Mouse (Mus musculus) thymus, adult 2 months (tissue): ENCODE data around the gene Chd5. TPM values are rescaled to one million over a fixed set of nuclear protein-coding genes. Genes with fewer than 3 reads are reported as not detected.

Experiments used
- DNase-seq: peaks from one replicate; pipeline ENCODE4 v3.0.0; 2021
- H3K27ac ChIP-seq: fragments of 200-500 bp; 2 replicates; pipeline ENCODE4 v1.5.1; 2012; ENCODE audit warnings: low read length, control low read depth; ENCODE audit not compliant: control insufficient read depth, insufficient read depth
- H3K27me3 ChIP-seq: fragments of 200-500 bp; 2 replicates; pipeline ENCODE4 v1.6.1; 2012; ENCODE audit warnings: mild to moderate bottlenecking, low read length, moderate library complexity, mixed read lengths; ENCODE audit not compliant: control insufficient read depth, insufficient read depth
- H3K36me3 ChIP-seq: fragments of 200-500 bp; 2 replicates; pipeline ENCODE4 v1.6.1; 2012; ENCODE audit warnings: mild to moderate bottlenecking, low read length, moderate library complexity; ENCODE audit not compliant: control insufficient read depth, insufficient read depth
- H3K4me1 ChIP-seq: fragments of 200-500 bp; replicated peaks from 2 replicates; pipeline ENCODE4 v1.6.1; 2012; ENCODE audit warnings: low read length; ENCODE audit not compliant: control insufficient read depth, insufficient read depth
- H3K4me3 ChIP-seq: fragments of 200-500 bp; 2 replicates; pipeline ENCODE4 v1.5.1; 2012; ENCODE audit warnings: mild to moderate bottlenecking, low read length, control low read depth, moderate library complexity; ENCODE audit not compliant: control insufficient read depth, insufficient read depth
- CTCF ChIP-seq: fragments of 200-500 bp; IDR thresholded peaks from 2 replicates; pipeline ENCODE4 v1.5.1; 2012; ENCODE audit warnings: mild to moderate bottlenecking, control low read depth, low read length, moderate library complexity, borderline replicate concordance; ENCODE audit not compliant: control insufficient read depth, poor library complexity, insufficient read depth; ENCODE audit errors: extremely low read depth
- POLR2A ChIP-seq: fragments of 200-500 bp; IDR thresholded peaks from 2 replicates; pipeline ENCODE4 v1.6.1; 2012; ENCODE audit warnings: mild to moderate bottlenecking, low read length, control low read depth, moderate library complexity; ENCODE audit not compliant: control insufficient read depth, poor library complexity, insufficient read depth; ENCODE audit errors: extremely low read depth
- WGBS: fragments of 180-500 bp; shearing (Covaris S2); methylation state at CpG from one replicate; pipeline ENCODE4 v1.1.7; 2018; 5-methylcytosine and 5-hydroxymethylcytosine counted together
- polyA plus RNA-seq: library from polyadenylated mRNA; depleted of rRNA; stranded (reverse); fragments of >200 nt; gene quantifications from 2 replicates; pipeline ENCODE4 v1.2.3, GENCODE M21; 2012

The Chd5 gene
- polyA plus RNA-seq, 1 experiment = 0.16 TPM

DNA sequence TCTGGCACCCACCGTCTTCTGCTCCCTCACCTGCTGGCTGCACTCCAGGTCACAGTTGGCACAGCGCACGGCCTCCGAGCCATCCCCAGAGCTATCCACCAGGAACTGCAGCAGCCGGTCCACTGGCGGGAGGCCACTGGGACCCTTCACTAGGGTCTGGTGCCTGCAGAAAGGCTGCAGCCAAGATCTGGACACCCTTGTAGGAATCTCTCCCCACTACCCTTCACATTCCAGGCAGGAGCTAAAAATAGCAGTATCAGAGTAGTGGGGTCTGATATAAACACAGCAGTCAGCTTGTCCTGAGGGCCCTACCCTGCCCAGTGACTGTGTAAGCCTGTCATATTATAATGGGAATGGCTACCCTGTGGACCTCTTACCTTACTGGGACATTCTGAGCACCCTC lies 20.8 kb upstream of the Chd5 start:
- no peak for TF ChIP-seq POLR2A
- TF ChIP-seq CTCF = no peak
- no peak overlapping the region for H3K27ac ChIP-seq
- no peak overlapping the region for H3K4me3 ChIP-seq
- WGBS = 95% methylated on average over 6 of the region's 6 CpGs
- no peak for DNase-seq
- 0 out of 2 replicates have a peak, but pooled peaks cover 4% of the 10 kb centered on the region for H3K4me1 ChIP-seq
- H3K27me3 ChIP-seq = peaks cover 9% of the 10 kb centered on the region
- H3K36me3 ChIP-seq = no peaks in the 10 kb centered on the region

GRCm38 (mm10) chr4:152318517-152319234 lies 19.8 kb upstream of the Chd5 start, which contains the start of gene Rnf207:
Gene Rnf207, minus strand, starts transcription at chr4:152318993.
- WGBS = 8% methylated on average over 26 of the region's 26 CpGs
- peaks cover under 1% of the 10 kb centered on the region; the same call in 1 of the 2 replicates for H3K27me3 ChIP-seq
- TF ChIP-seq POLR2A (no peak), CTCF (peak; percentile 50; the same call in 1 of the 2 replicates)
- no peaks in the 10 kb centered on the region for H3K36me3 ChIP-seq
- no peaks in the 10 kb centered on the region for H3K4me1 ChIP-seq
- peak; percentile 61 for DNase-seq
- no peak within 1 kb of the TSS for H3K4me3 ChIP-seq
- no peak within 1 kb of the TSS for H3K27ac ChIP-seq

DNA sequence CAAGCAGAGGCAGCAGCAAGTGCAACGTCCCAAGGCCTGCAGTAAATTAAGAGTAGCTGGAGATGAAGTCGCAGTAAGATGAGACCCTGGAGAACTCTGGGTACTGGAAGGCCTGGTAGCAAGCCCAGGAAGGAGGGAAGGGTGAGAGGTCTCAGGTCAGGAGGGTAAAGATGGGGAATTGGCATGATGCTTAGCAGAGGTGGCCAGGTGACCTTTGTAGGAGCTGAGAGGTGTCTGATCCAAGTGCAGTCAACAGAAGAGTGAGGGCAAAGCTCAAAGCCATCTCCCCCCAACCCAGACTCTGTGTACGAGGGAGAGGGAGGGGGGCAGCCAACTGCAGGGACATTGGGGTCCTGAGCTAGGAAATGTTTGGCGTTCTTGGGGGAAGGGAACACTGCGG lies 17.0 kb upstream of the Chd5 start:
- peaks cover 9% of the 10 kb centered on the region for H3K4me1 ChIP-seq
- WGBS = 84% methylated on average over 5 of the region's 5 CpGs
- TF ChIP-seq POLR2A = no peak
- TF ChIP-seq CTCF = no peak
- H3K27me3 ChIP-seq = no peaks in the 10 kb centered on the region; the same call in 1 of the 2 replicates
- H3K4me3 ChIP-seq = no peak overlapping the region
- DNase-seq = no peak
- H3K27ac ChIP-seq = no peak overlapping the region
- no peaks in the 10 kb centered on the region for H3K36me3 ChIP-seq

DNA sequence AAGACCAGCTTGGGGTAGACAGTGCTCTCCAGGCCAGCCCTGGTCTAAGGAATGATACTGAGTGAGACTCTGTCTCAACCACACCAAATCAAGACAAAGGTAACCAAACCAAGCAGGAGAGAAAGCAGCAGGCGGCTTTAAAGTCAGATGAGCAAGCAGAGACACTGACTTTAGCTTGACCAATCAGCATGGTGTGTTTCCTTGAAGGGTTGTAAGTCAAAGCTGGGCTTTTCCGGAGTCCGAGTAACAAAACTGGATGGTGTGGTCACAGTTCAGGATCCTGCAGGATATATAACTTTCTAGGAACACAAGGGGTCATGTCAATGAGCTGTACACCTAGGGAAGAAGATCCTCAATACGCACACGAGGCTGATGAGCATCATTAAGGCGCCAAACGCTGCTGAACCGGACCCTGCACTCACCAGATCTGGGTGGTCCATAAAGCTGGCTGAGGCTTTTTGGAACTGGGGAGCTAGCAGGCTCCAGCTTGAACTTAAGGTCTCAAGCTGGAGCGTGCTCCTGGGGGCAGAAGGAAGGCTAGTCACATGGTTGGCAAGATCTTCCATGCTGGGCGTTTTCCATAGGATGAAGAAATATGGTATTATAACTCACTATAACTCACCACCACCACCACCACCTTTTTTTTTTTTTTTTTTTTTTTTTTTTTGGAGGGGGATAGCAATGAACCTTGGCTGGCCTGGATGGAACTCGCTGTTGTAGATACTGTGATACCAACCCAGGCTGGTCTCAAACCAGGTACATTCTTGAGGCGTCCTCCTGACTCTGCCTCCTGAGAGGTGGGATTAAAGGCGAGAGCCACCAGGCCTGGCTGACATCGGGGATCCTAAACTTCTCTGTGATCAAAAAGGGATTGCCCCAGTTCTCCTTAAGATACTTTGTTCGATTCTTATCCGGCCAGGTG lies 13.5 kb upstream of the Chd5 start:
- peak overlapping the region; percentile 70 for H3K4me3 ChIP-seq
- no peaks in the 10 kb centered on the region for H3K27me3 ChIP-seq
- DNase-seq = no peak
- peaks cover 19% of the 10 kb centered on the region for H3K4me1 ChIP-seq
- 55% methylated on average over 16 of the region's 16 CpGs for WGBS
- H3K36me3 ChIP-seq = no peaks in the 10 kb centered on the region; the same call in 1 of the 2 replicates
- TF ChIP-seq POLR2A = no peak
- TF ChIP-seq CTCF = no peak
- H3K27ac ChIP-seq = no peak overlapping the region

DNA sequence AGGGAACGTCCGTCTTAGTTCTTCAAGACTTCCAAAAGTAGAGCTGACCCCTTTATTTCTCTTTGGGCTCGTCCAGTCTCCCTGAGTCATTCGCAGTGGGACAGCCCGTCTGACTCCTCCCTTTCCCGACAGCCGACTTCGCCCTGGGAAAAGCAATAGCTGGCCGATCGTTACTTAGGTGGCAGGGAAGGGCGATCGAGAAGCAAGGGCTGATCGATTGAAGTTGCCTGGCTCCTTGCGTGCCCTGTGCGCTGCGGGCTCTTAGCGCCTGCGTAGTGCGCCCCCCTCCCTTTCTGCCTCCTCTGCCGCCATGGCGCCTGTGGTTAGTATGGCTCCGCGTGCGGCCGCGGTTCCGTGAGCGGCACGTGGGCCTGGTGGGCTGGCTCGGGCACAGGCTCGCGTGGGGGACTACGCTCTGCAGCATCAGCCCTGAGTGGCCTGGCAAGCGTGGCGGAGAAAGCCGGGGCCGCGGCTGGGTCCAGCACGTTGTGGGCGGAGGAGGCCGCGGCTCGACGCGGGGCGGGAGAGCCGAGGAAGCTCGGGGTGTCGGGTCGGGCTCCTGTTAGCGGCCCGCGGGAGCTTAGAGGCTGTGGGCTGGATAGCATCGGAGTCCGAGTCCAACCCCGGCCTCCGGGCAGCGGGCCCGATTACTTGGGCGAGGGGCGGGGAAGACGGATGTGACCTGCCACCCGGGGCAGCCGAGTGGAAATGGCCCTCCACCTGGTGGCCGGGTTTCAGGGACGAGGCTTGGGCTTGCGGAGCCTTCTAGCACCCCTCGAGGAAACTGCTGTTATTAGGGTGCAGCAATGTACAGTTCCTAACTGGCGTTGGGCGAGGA lies 12.7 kb upstream of the Chd5 start, which contains the start of gene Rpl22:
Gene Rpl22, plus strand, starts transcription at position 169 of the 838 bp plus-strand sequence.
- peak; percentile 90 for DNase-seq
- Histone ChIP-seq H3K27ac (no peak within 1 kb of the TSS), H3K4me3 (peak within 1 kb of the TSS; percentile 70), H3K36me3 (peaks cover 7% of the 10 kb centered on the region), H3K4me1 (peaks cover 19% of the 10 kb centered on the region), H3K27me3 (no peaks in the 10 kb centered on the region)
- peak; percentile 64 for TF ChIP-seq POLR2A
- 0 out of 2 replicates have a peak, but pooled peaks have one; percentile 20 for TF ChIP-seq CTCF
- WGBS = under 1% methylated on average over 70 of the region's 70 CpGs

GRCm38 (mm10) chr4:152326543-152326942 lies 11.9 kb upstream of the Chd5 start:
- no peak overlapping the region for H3K27ac ChIP-seq
- 2% methylated on average over 11 of the region's 11 CpGs for WGBS
- peak overlapping the region; percentile 70 for H3K4me3 ChIP-seq
- DNase-seq = no peak
- TF ChIP-seq POLR2A = no peak
- TF ChIP-seq CTCF = no peak
- H3K27me3 ChIP-seq = no peaks in the 10 kb centered on the region
- H3K4me1 ChIP-seq = peaks cover 19% of the 10 kb centered on the region
- peaks cover 15% of the 10 kb centered on the region for H3K36me3 ChIP-seq
